Mouse (Mus musculus): ENCODE data around the gene Bcl9l. TPM values are rescaled to one million over a fixed set of nuclear protein-coding genes. Genes with fewer than 3 reads are reported as not detected.

Bcl9l gene
- polyA plus RNA-seq, 1 experiment: 28.1 TPM

DNA sequence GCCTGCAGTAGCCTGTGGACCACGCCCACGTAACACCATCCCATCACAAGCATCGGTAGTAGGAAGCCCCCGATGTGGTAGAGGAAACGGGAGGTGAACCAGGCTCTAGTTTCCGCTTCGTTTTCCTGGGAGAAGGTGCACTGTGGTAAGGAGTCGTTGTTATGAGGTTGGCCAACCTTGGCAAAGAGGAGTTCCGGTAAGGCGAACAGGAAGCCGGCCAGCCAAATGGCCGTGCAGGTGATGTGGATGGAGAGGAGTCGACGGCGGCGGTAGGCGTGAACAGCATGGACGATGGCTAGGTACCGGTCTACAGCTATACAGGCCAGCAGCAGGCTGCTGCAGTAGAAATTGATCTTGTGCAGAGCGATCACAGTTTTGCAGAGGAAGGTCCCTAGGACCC is 31.0 kb downstream of the Bcl9l start:
- Histone ChIP-seq H3K36me3 (ENCODE audit: control insufficient read depth, insufficient read depth, low read length) (peaks cover 3% of the 10 kb centered on the region; the same call in 1 of the 2 replicates), H3K27ac (ENCODE audit: insufficient read depth, low read depth, low read length) (no peak overlapping the region), H3K27me3 (ENCODE audit: control insufficient read depth, insufficient read depth, low read length) (no peaks in the 10 kb centered on the region), H3K4me1 (ENCODE audit: control insufficient read depth, insufficient read depth, insufficient read length, low read length) (peaks cover 34% of the 10 kb centered on the region), H3K4me3 (ENCODE audit: low read depth, low read length) (no peak overlapping the region)
- no peak for TF ChIP-seq CTCF (IDR thresholded peaks at IDR 0.05; ENCODE audit: extremely low read depth, insufficient read length, insufficient replicate concordance, low read depth, low read length)
- TF ChIP-seq POLR2A (IDR thresholded peaks at IDR 0.05; ENCODE audit: low read depth, low read length): no peak
- 86% methylated on average over 20 of the region's 20 CpGs for WGBS

DNA sequence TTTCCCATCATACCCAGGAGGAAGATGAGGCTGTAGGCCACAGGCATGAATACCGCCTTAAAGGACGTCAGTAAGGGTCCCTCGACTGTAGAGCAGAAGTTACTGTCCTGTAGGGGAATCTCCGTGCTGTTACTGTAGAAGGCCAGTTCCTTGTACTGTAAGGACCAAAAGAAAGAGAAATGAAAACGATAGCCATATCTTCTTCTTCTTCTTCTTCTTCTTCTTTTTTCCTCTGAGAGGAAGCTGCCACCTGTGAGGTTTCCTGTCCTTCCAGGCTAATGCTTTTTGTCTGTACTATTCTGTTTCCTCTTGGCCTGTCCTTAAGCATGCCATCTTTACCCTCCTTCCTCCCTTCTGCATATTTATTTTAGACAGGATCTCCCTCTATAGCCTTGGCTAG is 31.5 kb downstream of the Bcl9l start:
- peaks cover 34% of the 10 kb centered on the region for H3K4me1 ChIP-seq (ENCODE audit: control insufficient read depth, insufficient read depth, insufficient read length, low read length)
- no peaks in the 10 kb centered on the region for H3K27me3 ChIP-seq (ENCODE audit: control insufficient read depth, insufficient read depth, low read length)
- H3K36me3 ChIP-seq (ENCODE audit: control insufficient read depth, insufficient read depth, low read length): no peaks in the 10 kb centered on the region
- H3K4me3 ChIP-seq (ENCODE audit: low read depth, low read length): no peak overlapping the region
- 89% methylated on average over 5 of the region's 5 CpGs for WGBS
- TF ChIP-seq CTCF (IDR thresholded peaks at IDR 0.05; ENCODE audit: extremely low read depth, insufficient read length, insufficient replicate concordance, low read depth, low read length) (no peak), POLR2A (IDR thresholded peaks at IDR 0.05; ENCODE audit: low read depth, low read length) (no peak)
- H3K27ac ChIP-seq (ENCODE audit: insufficient read depth, low read depth, low read length): no peak overlapping the region

DNA sequence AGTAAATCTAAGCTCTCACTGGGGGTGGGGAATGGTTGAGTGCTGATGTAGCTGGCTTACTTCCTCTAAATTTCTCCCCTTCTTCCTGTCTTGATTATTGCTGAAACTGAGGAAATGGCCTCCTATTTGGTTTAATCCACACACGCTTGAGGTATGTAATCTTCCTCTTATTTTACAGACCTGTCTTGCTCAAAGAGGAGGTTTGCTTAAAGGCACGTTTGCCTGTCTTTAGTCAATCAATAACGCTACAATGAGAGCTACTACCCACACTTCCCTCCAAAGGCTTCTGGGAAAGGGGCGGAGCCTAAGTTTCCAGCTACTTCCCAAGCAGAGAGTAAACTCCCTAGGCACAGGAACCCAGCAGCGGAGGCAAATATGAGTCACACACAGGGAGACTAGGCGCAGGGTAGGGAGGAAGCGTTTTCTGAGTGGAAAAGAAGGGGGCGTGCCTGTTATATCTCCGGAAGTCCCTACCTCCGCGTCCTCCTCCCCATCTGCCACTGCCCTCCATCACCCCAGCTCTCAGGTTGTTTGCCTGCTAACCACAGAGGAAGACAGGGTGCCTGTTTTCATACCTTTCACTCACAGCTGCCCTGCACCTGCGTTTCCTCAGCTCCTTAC is 32.6 kb downstream of the Bcl9l start:
- TF ChIP-seq POLR2A (IDR thresholded peaks at IDR 0.05; ENCODE audit: low read depth, low read length) (peak; percentile 49; the same call in 1 of the 2 replicates), CTCF (IDR thresholded peaks at IDR 0.05; ENCODE audit: extremely low read depth, insufficient read length, insufficient replicate concordance, low read depth, low read length) (no peak)
- Histone ChIP-seq H3K4me3 (ENCODE audit: low read depth, low read length) (peak overlapping the region; percentile 35), H3K27me3 (ENCODE audit: control insufficient read depth, insufficient read depth, low read length) (no peaks in the 10 kb centered on the region), H3K4me1 (ENCODE audit: control insufficient read depth, insufficient read depth, insufficient read length, low read length) (peaks cover 24% of the 10 kb centered on the region), H3K36me3 (ENCODE audit: control insufficient read depth, insufficient read depth, low read length) (no peaks in the 10 kb centered on the region), H3K27ac (ENCODE audit: insufficient read depth, low read depth, low read length) (peak overlapping the region; percentile 58)
- 10% methylated on average over 12 of the region's 12 CpGs for WGBS

DNA sequence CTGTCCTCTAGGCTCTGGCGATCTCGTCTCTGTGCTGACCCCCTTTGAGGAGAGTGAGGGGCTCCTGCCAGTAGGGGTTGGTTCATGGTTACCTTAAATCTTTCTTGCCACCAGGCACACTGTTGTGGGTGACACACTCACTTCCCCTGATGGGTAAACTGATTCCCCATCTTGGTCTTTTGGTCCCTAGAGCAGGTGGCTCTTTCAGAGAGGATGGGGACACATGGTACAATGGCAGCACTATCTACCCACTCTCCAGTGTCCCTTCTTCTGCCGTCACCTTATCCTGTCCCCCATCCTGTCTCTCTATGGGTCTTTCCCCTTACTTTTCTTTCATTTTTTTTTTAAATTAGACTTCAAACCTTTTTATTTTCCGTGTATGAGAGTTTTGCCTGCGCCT is 33.3 kb downstream of the Bcl9l start:
- Histone ChIP-seq H3K27ac (ENCODE audit: insufficient read depth, low read depth, low read length) (peak overlapping the region; percentile 58), H3K36me3 (ENCODE audit: control insufficient read depth, insufficient read depth, low read length) (no peaks in the 10 kb centered on the region), H3K27me3 (ENCODE audit: control insufficient read depth, insufficient read depth, low read length) (no peaks in the 10 kb centered on the region), H3K4me3 (ENCODE audit: low read depth, low read length) (peak overlapping the region; percentile 35), H3K4me1 (ENCODE audit: control insufficient read depth, insufficient read depth, insufficient read length, low read length) (peaks cover 22% of the 10 kb centered on the region)
- no peak for TF ChIP-seq CTCF (IDR thresholded peaks at IDR 0.05; ENCODE audit: extremely low read depth, insufficient read length, insufficient replicate concordance, low read depth, low read length)
- TF ChIP-seq POLR2A (IDR thresholded peaks at IDR 0.05; ENCODE audit: low read depth, low read length): no peak
- WGBS: 82% methylated on average over 5 of the region's 5 CpGs

DNA sequence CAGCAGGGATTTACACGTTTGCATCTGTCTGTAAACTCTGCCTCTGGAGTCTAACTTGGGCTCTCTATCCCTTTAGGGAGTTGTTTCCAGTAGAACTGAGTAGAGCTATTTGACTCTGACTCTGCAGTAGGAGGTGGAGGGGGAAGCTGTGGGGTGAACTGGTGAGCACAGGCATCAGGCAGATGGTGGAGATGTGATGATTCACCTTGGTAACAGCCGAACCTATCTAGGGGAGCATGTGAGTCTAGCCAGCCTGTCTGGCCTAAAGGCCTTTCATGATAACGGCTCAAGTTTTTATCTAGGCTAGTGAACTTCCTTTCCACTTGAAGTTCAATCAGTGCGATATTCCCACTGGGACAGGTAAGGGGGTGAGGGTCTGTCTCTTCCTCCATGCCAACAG is 34.7 kb downstream of the Bcl9l start:
- Histone ChIP-seq H3K4me1 (ENCODE audit: control insufficient read depth, insufficient read depth, insufficient read length, low read length) (peaks cover 10% of the 10 kb centered on the region), H3K27ac (ENCODE audit: insufficient read depth, low read depth, low read length) (no peak overlapping the region), H3K27me3 (ENCODE audit: control insufficient read depth, insufficient read depth, low read length) (no peaks in the 10 kb centered on the region), H3K36me3 (ENCODE audit: control insufficient read depth, insufficient read depth, low read length) (no peaks in the 10 kb centered on the region), H3K4me3 (ENCODE audit: low read depth, low read length) (no peak overlapping the region)
- TF ChIP-seq POLR2A (IDR thresholded peaks at IDR 0.05; ENCODE audit: low read depth, low read length): no peak
- no peak for TF ChIP-seq CTCF (IDR thresholded peaks at IDR 0.05; ENCODE audit: extremely low read depth, insufficient read length, insufficient replicate concordance, low read depth, low read length)
- WGBS: 62% methylated on average over 4 of the region's 4 CpGs

DNA sequence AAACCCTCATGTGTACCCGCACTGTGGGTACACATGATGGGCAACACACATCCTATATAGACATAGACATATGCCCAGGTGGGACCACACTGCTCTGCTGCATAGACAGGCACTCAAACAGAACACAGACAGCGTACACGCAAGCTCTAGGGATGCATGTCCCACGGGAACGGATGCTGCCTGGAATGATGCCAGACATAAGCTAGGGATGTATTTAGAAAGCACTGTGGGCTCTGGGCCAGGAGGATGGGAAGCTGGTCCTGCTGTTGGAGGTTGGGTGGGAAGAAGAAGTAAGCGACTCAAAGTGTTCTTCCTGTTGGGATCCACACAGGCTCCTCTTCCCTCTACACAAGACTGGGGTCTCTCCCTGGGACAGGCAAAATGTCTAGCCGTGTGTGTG is 35.4 kb downstream of the Bcl9l start:
- Histone ChIP-seq H3K4me3 (ENCODE audit: low read depth, low read length) (no peak overlapping the region), H3K36me3 (ENCODE audit: control insufficient read depth, insufficient read depth, low read length) (no peaks in the 10 kb centered on the region), H3K27me3 (ENCODE audit: control insufficient read depth, insufficient read depth, low read length) (no peaks in the 10 kb centered on the region), H3K27ac (ENCODE audit: insufficient read depth, low read depth, low read length) (no peak overlapping the region), H3K4me1 (ENCODE audit: control insufficient read depth, insufficient read depth, insufficient read length, low read length) (peaks cover 7% of the 10 kb centered on the region)
- 61% methylated on average over 7 of the region's 7 CpGs for WGBS
- no peak for TF ChIP-seq POLR2A (IDR thresholded peaks at IDR 0.05; ENCODE audit: low read depth, low read length)

DNA sequence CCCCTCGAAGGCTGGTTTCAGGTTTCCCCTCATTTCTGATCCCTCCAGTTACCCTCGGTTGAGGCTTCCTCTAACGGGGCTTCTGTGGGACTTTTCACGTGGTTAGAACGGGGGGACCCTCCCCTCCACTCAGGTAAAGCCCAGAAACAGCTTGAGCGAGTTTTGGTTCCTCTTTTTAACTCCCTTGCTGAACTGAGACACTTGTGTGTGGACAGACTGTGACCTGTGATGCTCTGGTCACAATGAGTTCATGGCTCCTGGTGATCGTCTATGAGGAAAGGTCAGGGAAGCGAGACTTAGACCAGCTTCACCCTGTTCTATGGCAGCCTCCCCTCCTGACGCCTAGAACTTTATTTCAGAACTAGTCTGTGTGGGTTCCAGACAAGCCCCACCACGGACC is 39.3 kb downstream of the Bcl9l start:
- Histone ChIP-seq H3K27me3 (ENCODE audit: control insufficient read depth, insufficient read depth, low read length) (no peaks in the 10 kb centered on the region), H3K36me3 (ENCODE audit: control insufficient read depth, insufficient read depth, low read length) (no peaks in the 10 kb centered on the region), H3K27ac (ENCODE audit: insufficient read depth, low read depth, low read length) (no peak overlapping the region), H3K4me1 (ENCODE audit: control insufficient read depth, insufficient read depth, insufficient read length, low read length) (no peaks in the 10 kb centered on the region), H3K4me3 (ENCODE audit: low read depth, low read length) (no peak overlapping the region)
- 74% methylated on average over 10 of the region's 10 CpGs for WGBS
- TF ChIP-seq POLR2A (IDR thresholded peaks at IDR 0.05; ENCODE audit: low read depth, low read length) (no peak), CTCF (IDR thresholded peaks at IDR 0.05; ENCODE audit: extremely low read depth, insufficient read length, insufficient replicate concordance, low read depth, low read length) (no peak)

All from small intestine, adult 2 months (tissue).